Mouse (Mus musculus) MEL (cell line): ENCODE data around the gene Vtn. TPM values are rescaled to one million over a fixed set of nuclear protein-coding genes. Genes with fewer than 3 reads are reported as not detected.

ENCODE experiments used
- DNase-seq: peaks from one replicate; pipeline ENCODE4 v3.0.0; 2011; ENCODE audit warnings: low read depth, low spot score
- H3K27ac ChIP-seq: 2 replicates; pipeline ENCODE4 v1.5.1; 2012; ENCODE audit warnings: low read depth, mild to moderate bottlenecking, control low read depth, low read length, moderate library complexity; ENCODE audit not compliant: control insufficient read depth
- H3K27me3 ChIP-seq, 2 experiments: fragments of 150-350 bp in 1 of 2; sonication (generic) in 1 of 2; 2 replicates each; pipeline ENCODE4 v1.6.1; 2012; ENCODE audit warnings: low read length in 2 of 2, mild to moderate bottlenecking in 2 of 2, improper control_type of control experiment in 1 of 2, moderate library complexity in 1 of 2; ENCODE audit not compliant: insufficient read depth in 2 of 2, control insufficient read depth in 1 of 2
- H3K36me3 ChIP-seq, 2 experiments: 2 replicates each; pipeline ENCODE4 v1.6.1; 2012 to 2014; ENCODE audit warnings: low read length in 2 of 2, improper control_type of control experiment in 1 of 2, inconsistent platforms in 1 of 2, mild to moderate bottlenecking in 1 of 2; ENCODE audit not compliant: insufficient read depth in 2 of 2, control insufficient read depth in 1 of 2
- H3K4me1 ChIP-seq, 2 experiments: fragments of 150-350 bp in 1 of 2; sonication (generic) in 1 of 2; 2 replicates each; pipeline ENCODE4 v1.6.1; 2012; ENCODE audit warnings: low read length in 2 of 2, improper control_type of control experiment in 1 of 2, mild to moderate bottlenecking in 1 of 2; ENCODE audit not compliant: insufficient read depth in 2 of 2, control insufficient read depth in 1 of 2
- H3K4me3 ChIP-seq, 2 experiments: fragments of 150-350 bp in 1 of 2; sonication (generic) in 1 of 2; 2 replicates each; pipeline ENCODE4 v1.5.1; 2012; ENCODE audit warnings: low read depth in 2 of 2, low read length in 2 of 2, mild to moderate bottlenecking in 2 of 2, moderate library complexity in 2 of 2, control low read depth in 1 of 2, improper control_type of control experiment in 1 of 2; ENCODE audit not compliant: control insufficient read depth in 1 of 2, insufficient read depth in 1 of 2
- H3K79me2 ChIP-seq: 2 replicates; pipeline ENCODE4 v1.6.1; 2012; ENCODE audit warnings: mild to moderate bottlenecking, low read length, moderate library complexity; ENCODE audit not compliant: control insufficient read depth, poor library complexity, insufficient read depth
- H3K9ac ChIP-seq: 2 replicates; pipeline ENCODE4 v1.6.1; 2012; ENCODE audit warnings: low read depth, mild to moderate bottlenecking, control low read depth, low read length, moderate library complexity; ENCODE audit not compliant: control insufficient read depth, poor library complexity, severe bottlenecking
- H3K9me3 ChIP-seq: fragments of 150-350 bp; sonication (generic); replicated peaks from 2 replicates; pipeline ENCODE4 v1.6.1; 2012; ENCODE audit warnings: mild to moderate bottlenecking, low read length, improper control_type of control experiment, moderate library complexity; ENCODE audit not compliant: insufficient read depth
- CHD1 ChIP-seq: IDR thresholded peaks from 2 replicates; pipeline ENCODE4 v1.6.1; 2012; ENCODE audit warnings: low read depth, mild to moderate bottlenecking, inconsistent platforms, low read length, improper control_type of control experiment
- CHD2 ChIP-seq: IDR thresholded peaks from 2 replicates; pipeline ENCODE4 v1.6.1; 2011; ENCODE audit warnings: low read length, improper control_type of control experiment
- E2F4 ChIP-seq: IDR thresholded peaks from 2 replicates; pipeline ENCODE4 v1.6.1; 2011; ENCODE audit warnings: low read depth, low read length, improper control_type of control experiment, borderline replicate concordance
- EP300 ChIP-seq, 2 experiments: IDR thresholded peaks; 2 replicates each; pipeline ENCODE4 v1.6.1; 2011; ENCODE audit warnings: improper control_type of control experiment in 2 of 2, low read length in 2 of 2, low read depth in 1 of 2, mild to moderate bottlenecking in 1 of 2
- GATA1 ChIP-seq: IDR thresholded peaks from 2 replicates; pipeline ENCODE4 v1.6.1; 2011; ENCODE audit warnings: low read depth, low read length, improper control_type of control experiment
- HCFC1 ChIP-seq: IDR thresholded peaks from 2 replicates; pipeline ENCODE4 v1.6.1; 2012; ENCODE audit warnings: low read depth, mild to moderate bottlenecking, inconsistent platforms, low read length, improper control_type of control experiment, moderate library complexity
- JUND ChIP-seq: IDR thresholded peaks from 2 replicates; pipeline ENCODE4 v1.6.1; 2011; ENCODE audit warnings: low read depth, mild to moderate bottlenecking, improper control_type of control experiment, low read length
- MAX ChIP-seq: IDR thresholded peaks from 2 replicates; pipeline ENCODE4 v1.6.1; 2011; ENCODE audit warnings: low read length, improper control_type of control experiment
- MAZ ChIP-seq: IDR thresholded peaks from 2 replicates; pipeline ENCODE4 v1.6.1; 2012; ENCODE audit warnings: low read depth, mild to moderate bottlenecking, inconsistent platforms, low read length, improper control_type of control experiment
- MEF2A ChIP-seq: IDR thresholded peaks from 2 replicates; pipeline ENCODE4 v1.6.1; 2014; ENCODE audit warnings: low read depth, mild to moderate bottlenecking, inconsistent platforms, low read length, improper control_type of control experiment; ENCODE audit not compliant: poor library complexity, insufficient replicate concordance, severe bottlenecking; ENCODE audit errors: extremely low read depth
- MYB ChIP-seq: IDR thresholded peaks from 2 replicates; pipeline ENCODE4 v1.6.1; 2011; ENCODE audit warnings: mild to moderate bottlenecking, low read depth, low read length, improper control_type of control experiment
- MYC ChIP-seq: IDR thresholded peaks from 2 replicates; pipeline ENCODE4 v1.6.1; 2011; ENCODE audit warnings: low read depth, mild to moderate bottlenecking, low read length, improper control_type of control experiment, moderate library complexity
- NELFE ChIP-seq: IDR thresholded peaks from 2 replicates; pipeline ENCODE4 v1.6.1; 2011; ENCODE audit warnings: low read depth, low read length, improper control_type of control experiment
- NRF1 ChIP-seq: IDR thresholded peaks from 2 replicates; pipeline ENCODE4 v1.6.1; 2014; ENCODE audit warnings: low read depth, mild to moderate bottlenecking, inconsistent platforms, low read length, improper control_type of control experiment, moderate library complexity; ENCODE audit not compliant: poor library complexity, insufficient read depth, severe bottlenecking
- POLR2A ChIP-seq, 2 experiments: IDR thresholded peaks; 2 replicates each; pipeline ENCODE4 v1.6.1; 2011 to 2012; ENCODE audit warnings: low read length in 2 of 2, mild to moderate bottlenecking in 2 of 2, control low read depth in 1 of 2, improper control_type of control experiment in 1 of 2, low read depth in 1 of 2, moderate library complexity in 1 of 2; ENCODE audit not compliant: control insufficient read depth in 1 of 2, insufficient read depth in 1 of 2, poor library complexity in 1 of 2
- RCOR1 ChIP-seq: IDR thresholded peaks from 2 replicates; pipeline ENCODE4 v1.6.1; 2012; ENCODE audit warnings: low read depth, mild to moderate bottlenecking, inconsistent platforms, low read length, improper control_type of control experiment
- SIN3A ChIP-seq: IDR thresholded peaks from 2 replicates; pipeline ENCODE4 v1.6.1; 2012; ENCODE audit warnings: low read length, improper control_type of control experiment, inconsistent platforms
- TCF12 ChIP-seq: IDR thresholded peaks from 2 replicates; pipeline ENCODE4 v1.6.1; 2014; ENCODE audit warnings: low read depth, mild to moderate bottlenecking, inconsistent platforms, low read length, improper control_type of control experiment, moderate library complexity
- USF1 ChIP-seq: IDR thresholded peaks from 2 replicates; pipeline ENCODE4 v1.6.1; 2014; ENCODE audit warnings: low read depth, mild to moderate bottlenecking, inconsistent platforms, low read length, improper control_type of control experiment, moderate library complexity
- USF2 ChIP-seq, 2 experiments: IDR thresholded peaks; 2 replicates each; pipeline ENCODE4 v1.6.1; 2011 to 2012; ENCODE audit warnings: improper control_type of control experiment in 2 of 2, low read length in 2 of 2, borderline replicate concordance in 1 of 2, inconsistent platforms in 1 of 2, low read depth in 1 of 2, mild to moderate bottlenecking in 1 of 2; ENCODE audit not compliant: insufficient read depth in 1 of 2
- ZC3H11A ChIP-seq: IDR thresholded peaks from 2 replicates; pipeline ENCODE4 v1.6.1; 2012; ENCODE audit warnings: low read depth, mild to moderate bottlenecking, inconsistent platforms, low read length, improper control_type of control experiment
- ZKSCAN1 ChIP-seq: IDR thresholded peaks from 2 replicates; pipeline ENCODE4 v1.6.1; 2012; ENCODE audit warnings: low read depth, mild to moderate bottlenecking, inconsistent platforms, low read length, improper control_type of control experiment, moderate library complexity
- ZMIZ1 ChIP-seq: IDR thresholded peaks from 2 replicates; pipeline ENCODE4 v1.6.1; 2012; ENCODE audit warnings: low read depth, mild to moderate bottlenecking, inconsistent platforms, low read length, improper control_type of control experiment, moderate library complexity
- polyA plus RNA-seq, 2 experiments: library from polyadenylated mRNA; stranded (reverse) in 1 of 2; unstranded in 1 of 2; fragments of >175 nt in 1 of 2; fragments of >200 nt in 1 of 2; gene quantifications; 2 replicates each; pipeline versions ENCODE4 v1.2.1 to v1.2.4; 2012; ENCODE audit warnings: low replicate concordance in 2 of 2, low read depth in 1 of 2; ENCODE audit not compliant: insufficient read length in 2 of 2, insufficient read depth in 1 of 2, missing spikeins in 1 of 2
- total RNA-seq: library from RNA; depleted of rRNA; stranded (reverse); fragments of 300-350 nt; gene quantifications from 2 replicates; pipeline ENCODE4 v1.2.3, GENCODE M21; 2012

The Vtn gene
- total and polyA plus RNA-seq, 3 experiments, result 0.18 TPM; not detected in 2

- TF ChIP-seq EP300 (IDR thresholded peaks at IDR 0.05; ENCODE audit: low read depth in 1 of 2, low read length in 2 of 2) (peak in 1 of 2 experiments; percentile 62; a peak in 2 of 4 replicates), ZMIZ1 (peak; percentile 96), USF1 (peak; percentile 68), MYC (peak; percentile 89), JUND (no peak), SIN3A (peak; percentile 98), MYB (peak; percentile 50; the same call in 1 of the 2 replicates), HCFC1 (peak; percentile 100), MAX (peak; percentile 80; the same call in 1 of the 2 replicates), NELFE (peak; percentile 98), CHD2 (peak; percentile 91), NRF1 (peak; percentile 56), GATA1 (peak; percentile 96), TCF12 (peak; percentile 84), MAZ (0 out of 2 replicates have a peak, but pooled peaks have one; percentile 86), POLR2A (IDR thresholded peaks at IDR 0.05; ENCODE audit: control insufficient read depth in 1 of 2, insufficient read depth in 1 of 2, low read depth in 1 of 2, low read length in 2 of 2, poor library complexity in 1 of 2) (peak; percentile 93 to 99), ZC3H11A (no peak), USF2 (IDR thresholded peaks at IDR 0.05; ENCODE audit: borderline replicate concordance in 1 of 2, insufficient read depth in 1 of 2, low read depth in 1 of 2, low read length in 2 of 2) (no peak), RCOR1 (peak; percentile 83), MEF2A (no peak), CHD1 (no peak), E2F4 (no peak), ZKSCAN1 (no peak)
These were observed 37.3 kb downstream of the Vtn start, which contains the start of the genes Tnfaip1 and Ift20 (continued) for GRCm38 (mm10) chr11:78536080-78536689.

- Histone ChIP-seq H3K79me2 (peaks cover 23% of the 10 kb centered on the region), H3K36me3 (peaks cover 7 to 25% of the 10 kb centered on the region in 2 experiments), H3K27ac (peak overlapping the region; percentile 66)
- TF ChIP-seq MEF2A (no peak), RCOR1 (0 out of 2 replicates have a peak, but pooled peaks have one; percentile 16)
- TF ChIP-seq, all 39 proteins: peak for 1
- H3K9me3 ChIP-seq, result no peaks in the 10 kb centered on the region
- H3K4me1 ChIP-seq, result peaks cover 0 to 34% of the 10 kb centered on the region in 2 experiments; a peak in 3 of 4 replicates
- peak overlapping the region; percentile 87 for H3K9ac ChIP-seq
- DNase-seq, result no peak
- H3K4me3 ChIP-seq, result peak overlapping the region; percentile 76 to 87
- H3K27me3 ChIP-seq, result no peaks in the 10 kb centered on the region
These were observed 37.8 kb downstream of the Vtn start for GRCm38 (mm10) chr11:78536690-78537084.
